Mouse (Mus musculus) lung, adult 2 months (tissue): ENCODE results near the gene Nrros.

Experiments used
- CTCF ChIP-seq: fragments of 200-500 bp; IDR thresholded peaks from 2 replicates; pipeline ENCODE4 v1.5.1; 2011; ENCODE audit warnings: mild to moderate bottlenecking, low read length, control low read depth; ENCODE audit not compliant: insufficient read depth
- POLR2A ChIP-seq: fragments of 200-500 bp; IDR thresholded peaks from 2 replicates; pipeline ENCODE4 v1.6.1; 2011; ENCODE audit warnings: low read depth, mild to moderate bottlenecking, control low read depth, low read length, borderline replicate concordance; ENCODE audit errors: extremely low read depth

- TF ChIP-seq POLR2A, result no peak
- TF ChIP-seq CTCF, result no peak
Observed at GRCm38 (mm10) chr16:32171031-32171731, 5.8 kb upstream of the Nrros start.
